Mouse (Mus musculus) gonadal fat pad, adult 2 months (tissue): ENCODE results near the gene Keap1. TPM values are rescaled to one million over a fixed set of nuclear protein-coding genes. Genes with fewer than 3 reads are reported as not detected.
"Not testable (repeated sequence)": the region's sequence is repeated elsewhere in the genome, so short reads cannot be mapped to it uniquely, and the experiment has no call there.

Source experiments
- DNase-seq: peaks from one replicate; pipeline ENCODE4 v3.0.0-alpha.2; 2012; ENCODE audit warnings: low read depth
- polyA plus RNA-seq: library from polyadenylated mRNA; depleted of rRNA; stranded (reverse); fragments of >200 nt; gene quantifications from 2 replicates; pipeline ENCODE4 v1.2.3, GENCODE M21; 2012; rRNA removed

Gene Keap1
- polyA plus RNA-seq = 67.8 and 68.5 TPM in 2 replicates

- no peak for DNase-seq
Measured at GRCm38 (mm10) chr9:21238733-21239464, at the start of gene Keap1. Gene Keap1 (minus strand): TSS chr9:21239361.

DNA sequence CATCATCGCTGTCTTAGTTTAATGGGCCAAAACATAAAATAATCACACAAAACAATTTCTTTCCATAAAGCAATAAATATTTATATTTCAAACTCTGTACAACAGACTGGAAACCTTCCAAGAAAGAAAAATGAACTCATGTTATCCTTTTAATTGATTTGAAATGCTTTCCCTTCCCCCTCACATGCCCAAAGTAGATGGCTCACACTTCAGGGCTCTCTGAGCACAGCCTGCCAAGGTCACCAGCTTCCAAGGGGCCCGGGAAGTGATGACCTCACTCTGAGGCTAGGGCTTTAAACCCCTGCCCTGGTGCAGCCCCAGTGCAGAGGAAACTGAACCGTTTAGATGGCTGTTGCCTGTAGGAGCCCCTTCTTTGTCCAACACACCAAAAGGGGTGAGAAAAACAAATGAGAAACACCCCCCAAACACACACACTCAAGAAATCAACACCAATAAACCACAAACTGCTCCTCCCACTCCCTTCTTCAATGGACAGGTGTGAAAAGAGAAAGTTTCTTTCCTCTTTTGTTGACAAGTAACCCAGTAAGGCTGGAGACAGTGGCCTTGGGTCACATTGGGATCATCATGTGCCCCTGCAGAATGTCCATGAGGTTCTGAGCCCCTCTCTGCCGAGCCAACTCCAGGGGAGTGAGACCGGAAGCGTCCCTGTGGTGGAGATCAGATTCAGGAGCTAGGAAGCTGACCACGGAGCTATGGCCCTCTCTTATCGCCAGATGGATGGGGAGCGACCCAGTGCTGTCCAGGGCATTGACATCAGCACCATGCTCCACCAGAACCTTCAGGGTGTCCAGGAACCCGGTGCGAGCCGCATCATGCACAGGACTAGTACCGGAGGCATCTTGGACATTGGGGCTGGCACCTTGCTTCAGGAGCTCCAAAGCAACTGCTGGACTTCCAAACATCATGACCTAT lies 49.5 kb upstream of the Keap1 start:
- DNase-seq = no peak

DNA sequence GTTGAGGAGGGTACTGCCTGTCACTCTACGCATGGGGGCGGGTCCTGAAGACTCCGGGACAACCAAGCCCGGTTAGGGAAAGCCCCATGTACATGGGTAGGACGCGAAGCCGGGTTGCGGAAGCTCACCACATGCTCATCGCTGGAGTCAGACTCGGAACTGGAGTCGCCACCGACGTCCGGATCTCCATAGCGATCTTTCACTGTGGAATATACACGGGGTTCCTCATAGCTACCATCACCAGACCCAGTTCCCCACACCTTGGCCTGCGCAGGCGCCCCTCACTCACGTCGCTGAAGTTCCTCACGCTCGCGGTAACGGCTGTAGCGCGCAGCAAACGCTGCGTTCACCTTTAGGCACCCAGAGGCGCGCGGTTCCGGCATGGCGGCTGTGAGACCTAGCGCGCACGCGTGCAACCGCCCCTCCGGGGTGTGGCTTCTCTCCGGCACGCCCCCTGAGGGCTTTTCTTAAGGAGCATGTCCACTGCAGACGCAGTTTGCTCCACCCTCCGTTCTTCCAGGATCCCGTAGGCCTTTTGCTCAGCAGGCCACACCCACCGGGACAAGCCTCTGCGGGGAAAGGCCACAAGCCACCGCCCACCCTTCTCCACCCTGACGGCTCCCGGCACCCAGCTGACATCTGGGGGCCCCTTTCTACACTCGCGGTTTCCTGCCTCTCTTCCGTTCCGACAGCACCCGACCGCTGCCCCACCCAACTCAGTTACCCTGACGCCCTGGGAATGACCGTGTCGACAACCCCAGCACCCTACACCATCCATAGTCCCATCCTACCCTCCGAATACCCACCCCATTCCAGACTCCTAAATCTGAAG lies 48.6 kb upstream of the Keap1 start, which contains the start of gene Kri1:
TSS of gene Kri1 (minus strand) at position 399 of the 832 bp plus-strand sequence.
- peak; percentile 70 for DNase-seq

GRCm38 (mm10) chr9:21286753-21287152 lies 47.6 kb upstream of the Keap1 start:
- no peak for DNase-seq

DNA sequence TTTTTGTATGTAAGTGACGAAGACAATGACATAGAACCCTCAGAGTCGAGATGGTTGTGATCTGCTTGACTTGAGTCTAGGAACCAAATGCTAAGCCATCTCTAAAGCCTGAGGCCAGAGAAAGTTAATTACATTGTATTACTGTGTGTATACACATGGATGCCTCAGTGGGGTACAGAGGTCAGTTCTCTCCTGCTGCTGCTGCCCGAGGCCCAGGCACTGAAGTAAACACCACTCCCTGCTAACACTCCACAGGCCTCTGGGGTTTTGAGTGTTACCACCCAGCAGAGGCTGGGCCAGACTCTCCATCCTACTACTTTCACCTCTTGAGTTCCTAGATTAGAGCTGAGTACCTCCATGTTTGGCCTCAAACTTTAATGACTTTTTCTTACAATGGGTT lies 44.8 kb upstream of the Keap1 start:
- DNase-seq = no peak

DNA sequence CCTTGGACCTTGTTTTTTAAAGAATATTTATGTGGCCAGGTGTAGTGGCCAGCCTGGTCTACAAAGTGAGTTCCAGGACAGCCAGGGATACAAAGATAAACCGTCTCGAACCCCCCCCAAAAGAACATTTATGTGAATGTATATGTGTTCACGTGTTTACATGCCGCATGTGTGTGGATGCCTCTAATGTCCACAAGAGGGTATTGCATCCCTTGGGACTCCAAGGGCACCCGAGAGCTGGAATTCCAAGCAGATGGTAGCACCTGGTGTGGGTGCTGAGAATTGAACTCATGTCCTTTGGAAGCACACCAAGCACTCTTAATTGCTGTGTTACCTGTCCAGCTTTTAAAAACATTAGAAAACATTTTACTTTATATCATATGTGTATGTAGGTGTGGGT lies 44.4 kb upstream of the Keap1 start:
- no peak for DNase-seq

- DNase-seq = no peak
Measured at GRCm38 (mm10) chr9:21277776-21278175, 38.6 kb upstream of the Keap1 start.

DNA sequence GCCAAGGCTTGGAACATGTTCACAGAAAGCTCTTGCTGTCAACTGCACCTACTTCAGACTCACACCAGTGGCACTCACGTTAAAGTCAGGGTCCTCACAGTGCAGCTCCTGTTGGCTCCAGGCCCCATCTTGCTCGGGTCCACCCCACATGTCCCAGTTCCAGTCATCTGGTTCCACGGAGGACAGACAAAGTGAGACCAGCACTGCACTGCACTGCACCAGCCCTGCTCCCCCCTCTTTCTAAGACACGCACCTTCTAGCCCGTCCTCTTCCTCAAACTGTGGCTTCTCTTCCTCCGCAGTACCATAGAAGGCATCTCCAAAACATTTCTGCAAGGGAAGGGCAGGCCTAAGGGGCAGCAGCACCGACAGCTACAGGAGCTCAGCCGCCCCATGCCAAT lies 37.1 kb upstream of the Keap1 start:
- DNase-seq = no peak

DNA sequence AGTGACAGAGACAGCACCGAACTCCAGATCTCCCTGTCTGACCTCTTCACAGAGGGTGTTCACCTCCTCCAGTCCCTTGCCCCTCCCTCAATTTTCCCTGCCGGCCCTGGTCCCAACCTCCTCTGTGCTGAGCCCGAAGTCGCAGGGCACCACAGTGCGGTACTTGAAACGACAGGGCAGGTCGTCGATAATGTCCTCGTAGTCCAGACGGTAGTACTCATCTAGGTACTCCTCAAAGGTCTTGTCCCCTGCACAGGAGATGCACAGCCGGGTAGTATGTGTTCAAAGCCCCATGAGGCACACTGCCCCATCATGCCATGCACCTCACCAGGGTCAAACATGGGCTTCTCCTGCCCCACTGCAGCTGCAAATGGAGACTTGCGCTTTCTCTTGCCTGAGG lies 36.6 kb upstream of the Keap1 start:
- no peak for DNase-seq

DNA sequence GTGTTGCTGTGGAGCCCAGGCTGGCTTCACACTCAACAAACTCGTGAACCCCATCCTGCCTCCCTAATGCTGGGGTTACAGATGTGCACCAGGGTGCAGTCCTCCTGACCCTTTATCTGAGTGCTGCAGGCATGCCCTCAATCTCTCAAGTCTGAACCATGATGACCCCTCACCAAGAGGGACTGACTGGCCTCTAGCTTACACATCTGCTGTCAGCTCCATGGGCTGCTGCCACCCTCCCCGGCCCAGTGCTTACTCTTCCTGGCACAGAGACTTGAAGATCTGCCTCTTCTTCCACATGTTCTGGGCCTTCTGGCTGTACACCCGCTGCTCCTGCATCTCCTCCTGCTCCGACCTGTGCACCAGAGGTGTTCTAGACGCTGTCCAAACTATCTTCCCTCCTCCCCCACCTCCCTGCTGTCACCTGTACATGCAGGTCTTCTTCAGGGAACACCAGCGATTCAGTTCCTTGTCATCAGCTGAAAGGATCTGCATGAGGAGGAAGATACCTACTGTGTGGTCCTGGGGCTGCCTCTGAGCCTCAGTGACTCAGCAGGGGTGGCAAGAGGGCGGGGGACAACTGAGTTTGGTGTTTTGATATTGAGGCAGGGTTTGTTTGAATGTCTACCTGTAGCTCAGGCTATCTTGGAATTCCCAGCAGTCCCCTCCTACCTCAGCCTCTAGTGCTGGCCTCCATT lies 36.0 kb upstream of the Keap1 start:
- DNase-seq = no peak

- no peak for DNase-seq
Measured at GRCm38 (mm10) chr9:21274336-21274735, 35.2 kb upstream of the Keap1 start.

GRCm38 (mm10) chr9:21273520-21274228 lies 34.5 kb upstream of the Keap1 start:
- no peak for DNase-seq

DNA sequence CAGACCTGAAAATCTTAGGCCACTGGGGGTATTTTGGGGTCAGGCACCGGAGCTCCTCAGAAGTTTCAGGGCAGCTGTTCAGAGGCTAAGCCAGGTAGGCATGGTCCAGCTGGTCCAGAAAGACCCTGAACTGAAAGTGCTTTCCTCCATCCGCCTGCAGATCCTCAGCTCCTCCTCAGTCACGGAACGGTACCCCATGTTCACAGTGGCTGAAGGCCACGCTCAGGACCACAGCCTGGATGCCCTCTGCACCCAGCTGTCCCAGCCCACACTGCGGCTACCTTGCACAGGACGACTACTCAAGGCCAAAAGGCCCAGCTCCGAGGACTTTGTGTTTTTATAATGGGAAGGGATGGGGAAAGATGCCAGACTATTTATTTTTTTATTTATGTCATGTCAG lies 33.9 kb upstream of the Keap1 start:
- no peak for DNase-seq

DNA sequence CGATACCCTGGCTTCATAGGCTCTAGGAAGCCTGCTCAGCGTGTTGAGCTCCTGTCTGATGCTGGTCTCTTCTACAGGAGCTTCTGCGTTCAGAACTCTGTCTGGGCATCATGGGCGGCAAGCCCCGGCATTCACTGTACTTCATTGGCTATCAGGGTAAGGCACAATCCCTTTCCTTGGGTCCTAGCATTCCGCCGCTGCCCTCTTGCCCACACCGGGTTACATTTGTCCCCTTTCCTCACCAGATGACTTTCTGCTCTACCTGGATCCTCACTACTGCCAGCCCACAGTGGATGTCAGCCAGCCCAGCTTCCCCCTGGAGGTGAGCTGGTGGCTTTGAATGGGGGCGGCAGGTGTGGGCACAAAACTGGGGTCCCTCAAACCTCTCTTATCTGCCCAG lies 33.2 kb upstream of the Keap1 start:
- DNase-seq = no peak

GRCm38 (mm10) chr9:21269590-21269989 lies 30.4 kb upstream of the Keap1 start:
- not testable (repeated sequence) for DNase-seq

GRCm38 (mm10) chr9:21268305-21268704 lies 29.1 kb upstream of the Keap1 start:
- no peak for DNase-seq

- DNase-seq = no peak
Measured at GRCm38 (mm10) chr9:21266889-21267288, 27.7 kb upstream of the Keap1 start.

- no peak for DNase-seq
Measured at GRCm38 (mm10) chr9:21265611-21266010, 26.4 kb upstream of the Keap1 start.

- DNase-seq = no peak
Measured at GRCm38 (mm10) chr9:21265000-21265561, 25.9 kb upstream of the Keap1 start, which contains the start of gene Atg4d. Gene Atg4d (plus strand): TSS chr9:21265293.
